Mouse (Mus musculus) liver, embryonic 14.5 days (tissue): ENCODE measurements around the gene Mcm9. TPM values are rescaled to one million over a fixed set of nuclear protein-coding genes. Genes with fewer than 3 reads are reported as not detected.
A peak's percentile ranks its signal among the peaks of the same experiment; 100 is the strongest.

Source experiments
- ATAC-seq: fragments of 200-750 bp; cut with Nextera tagmentation; 2 replicates; pipeline ENCODE4 v1.8.0; 2017; ENCODE audit warnings: moderate number of reproducible peaks, mild to moderate bottlenecking, moderate library complexity; ENCODE audit not compliant: insufficient read depth
- DNase-seq, 3 experiments: peaks; one replicate each; pipeline ENCODE4 v3.0.0-alpha.2; 2012 to 2013; ENCODE audit warnings: low read depth in 3 of 3, low spot score in 3 of 3
- H3K27ac ChIP-seq: fragments of 300-500 bp; sonication (generic); 2 replicates; pipeline ENCODE4 v1.5.1; 2014; ENCODE audit warnings: moderate library complexity, mild to moderate bottlenecking, control low read depth, inconsistent platforms
- H3K27me3 ChIP-seq: fragments of 300-500 bp; sonication (generic); 2 replicates; pipeline ENCODE4 v1.6.1; 2014; ENCODE audit warnings: mild to moderate bottlenecking, low read length, moderate library complexity; ENCODE audit not compliant: control insufficient read depth, insufficient read depth
- H3K36me3 ChIP-seq: fragments of 300-500 bp; sonication (generic); replicated peaks from 2 replicates; pipeline ENCODE4 v1.6.1; 2014; ENCODE audit warnings: low read depth; ENCODE audit not compliant: control insufficient read depth, insufficient read depth
- H3K4me1 ChIP-seq, 2 experiments: fragments of 200-500 bp in 1 of 2; fragments of 300-500 bp in 1 of 2; sonication (generic) in 1 of 2; replicated peaks; 2 replicates each; pipeline ENCODE4 v1.6.1; 2012 to 2014; ENCODE audit warnings: antibody characterized with exemption in 1 of 2, inconsistent platforms in 1 of 2, low read length in 1 of 2; ENCODE audit not compliant: control insufficient read depth in 2 of 2, insufficient read depth in 2 of 2
- H3K4me2 ChIP-seq: fragments of 300-500 bp; sonication (generic); 2 replicates; pipeline ENCODE4 v1.6.1; 2014; ENCODE audit warnings: low read depth, mild to moderate bottlenecking, control low read depth, moderate library complexity
- H3K4me3 ChIP-seq, 2 experiments: fragments of 200-500 bp in 1 of 2; fragments of 300-500 bp in 1 of 2; sonication (generic) in 1 of 2; 2 replicates each; pipeline ENCODE4 v1.5.1; 2012 to 2014; ENCODE audit warnings: low read depth in 2 of 2, low read length in 2 of 2, mild to moderate bottlenecking in 2 of 2, control low read depth in 1 of 2, inconsistent platforms in 1 of 2, moderate library complexity in 1 of 2; ENCODE audit not compliant: insufficient read depth in 1 of 2
- H3K9ac ChIP-seq: fragments of 300-500 bp; sonication (generic); replicated peaks from 2 replicates; pipeline ENCODE4 v1.6.1; 2014; ENCODE audit warnings: mild to moderate bottlenecking, control low read depth, moderate library complexity
- H3K9me3 ChIP-seq: fragments of 300-500 bp; sonication (generic); 2 replicates; pipeline ENCODE4 v1.6.1; 2016; ENCODE audit warnings: low read length, mixed read lengths; ENCODE audit not compliant: control insufficient read depth
- CTCF ChIP-seq: IDR thresholded peaks from 2 replicates; pipeline ENCODE4 v1.5.1; 2016; ENCODE audit warnings: antibody characterized with exemption, low read depth, control low read depth
- EP300 ChIP-seq: IDR thresholded peaks from 2 replicates; pipeline ENCODE4 v1.6.1; 2016; ENCODE audit warnings: antibody characterized with exemption, low read depth
- WGBS: fragments of 180-500 bp; shearing (Covaris S2); extraction: QIAGEN DNeasy Blood & Tissue Kit; methylation state at CpG from one replicate; pipeline ENCODE4 v1.1.7; 2014; ENCODE audit not compliant: insufficient replicate concordance; 5-methylcytosine and 5-hydroxymethylcytosine counted together
- polyA plus RNA-seq, 2 experiments: library from polyadenylated mRNA; depleted of rRNA in 1 of 2; stranded (reverse) in 1 of 2; unstranded in 1 of 2; fragments of >200 nt; fragmentation: Nextera tagmentation in 1 of 2; extraction: Ambion mirVana in 1 of 2; gene quantifications; 2 replicates each; pipeline versions ENCODE4 v1.2.1 to v1.2.3; 2012 to 2014

The Mcm9 gene
- polyA plus RNA-seq, 2 experiments = 2.4 to 4.2 TPM

GRCm38 (mm10) chr10:53517770-53518598 lies 112.3 kb downstream of the Mcm9 start:
- no peak for ATAC-seq
- Histone ChIP-seq H3K4me3 (no peak overlapping the region), H3K36me3 (no peaks in the 10 kb centered on the region), H3K9ac (no peak overlapping the region), H3K9me3 (no peaks in the 10 kb centered on the region), H3K27ac (no peak overlapping the region), H3K27me3 (no peaks in the 10 kb centered on the region), H3K4me2 (no peak overlapping the region), H3K4me1 (no peaks in the 10 kb centered on the region)
- no peak for TF ChIP-seq CTCF
- TF ChIP-seq EP300 = no peak
- DNase-seq = no peak
- 69% methylated on average over 14 of the region's 14 CpGs for WGBS

- TF ChIP-seq CTCF = no peak
- H3K4me3 ChIP-seq = no peak overlapping the region
- WGBS = 40% methylated on average over 1 of the region's 1 CpGs
These were observed 117.7 kb downstream of the Mcm9 start for GRCm38 (mm10) chr10:53512491-53512890.

GRCm38 (mm10) chr10:53509158-53509773 lies 121.0 kb downstream of the Mcm9 start:
- H3K4me3 ChIP-seq = no peak overlapping the region
- no peaks in the 10 kb centered on the region for H3K9me3 ChIP-seq
- DNase-seq = peak in 1 of 3 experiments; percentile 4
- WGBS = 21% methylated on average over 6 of the region's 6 CpGs
- TF ChIP-seq EP300 = no peak
- peak; percentile 63 for TF ChIP-seq CTCF
- no peaks in the 10 kb centered on the region for H3K36me3 ChIP-seq
- no peak overlapping the region for H3K4me2 ChIP-seq
- ATAC-seq = no peak
- no peak overlapping the region for H3K27ac ChIP-seq
- no peak overlapping the region for H3K9ac ChIP-seq
- H3K27me3 ChIP-seq = no peaks in the 10 kb centered on the region
- H3K4me1 ChIP-seq = no peaks in the 10 kb centered on the region

More at GRCm38 (mm10) chr10:53512491-53512890, 117.7 kb downstream of the Mcm9 start:
- no peaks in the 10 kb centered on the region for H3K36me3 ChIP-seq
- H3K9ac ChIP-seq = no peak overlapping the region
- no peak overlapping the region for H3K27ac ChIP-seq
- no peak for ATAC-seq
- H3K27me3 ChIP-seq = no peaks in the 10 kb centered on the region
- no peak for DNase-seq
- no peaks in the 10 kb centered on the region for H3K9me3 ChIP-seq
- H3K4me2 ChIP-seq = no peak overlapping the region
- no peaks in the 10 kb centered on the region for H3K4me1 ChIP-seq

- no peaks in the 10 kb centered on the region for H3K36me3 ChIP-seq
- no peaks in the 10 kb centered on the region for H3K9me3 ChIP-seq
- no peak overlapping the region for H3K9ac ChIP-seq
- DNase-seq = no peak
- no peak overlapping the region for H3K4me3 ChIP-seq
- H3K4me2 ChIP-seq = no peak overlapping the region
- H3K27me3 ChIP-seq = no peaks in the 10 kb centered on the region
- H3K27ac ChIP-seq = no peak overlapping the region
- ATAC-seq = no peak
- no peaks in the 10 kb centered on the region for H3K4me1 ChIP-seq
- TF ChIP-seq CTCF (no peak), EP300 (no peak)
These were observed 121.6 kb downstream of the Mcm9 start for GRCm38 (mm10) chr10:53508676-53509075.

GRCm38 (mm10) chr10:53505526-53505925 lies 124.7 kb downstream of the Mcm9 start:
- no peak for TF ChIP-seq CTCF
- no peak for TF ChIP-seq EP300
- no peak overlapping the region for H3K4me3 ChIP-seq
- DNase-seq = peak in 1 of 3 experiments; percentile 6
- no peaks in the 10 kb centered on the region for H3K9me3 ChIP-seq
- no peaks in the 10 kb centered on the region for H3K36me3 ChIP-seq
- WGBS = 50% methylated on average over 2 of the region's 2 CpGs
- H3K27me3 ChIP-seq = no peaks in the 10 kb centered on the region
- peaks cover 5 to 7% of the 10 kb centered on the region in 2 experiments; a peak in 2 of 4 replicates for H3K4me1 ChIP-seq
- no peak overlapping the region for H3K27ac ChIP-seq
- no peak for ATAC-seq
- H3K9ac ChIP-seq = no peak overlapping the region
- H3K4me2 ChIP-seq = no peak overlapping the region
